Mouse (Mus musculus) CH12F3 (cell line): ENCODE measurements around the gene Slc5a4a.

Experiments
- in situ Hi-C: fragments of 300-500 bp; cut with MboI; formaldehyde crosslinking; loops from 2 replicates; pipeline ENCODE4 v1.14.3; 2020; ENCODE audit warnings: low sequenced_read_pairs

The Slc5a4a gene

GRCm38 (mm10) chr10:76217056-76217455 lies 69.8 kb downstream of the Slc5a4a start:
- in situ Hi-C loops: no loop called here

- in situ Hi-C loops: no loop called here
Observed at GRCm38 (mm10) chr10:76218240-76218639, 71.0 kb downstream of the Slc5a4a start.

GRCm38 (mm10) chr10:76225944-76226343 lies 78.7 kb downstream of the Slc5a4a start:
- in situ Hi-C loops: no loop called here

GRCm38 (mm10) chr10:76229627-76230026 lies 82.4 kb downstream of the Slc5a4a start:
- in situ Hi-C loops: no loop called here

GRCm38 (mm10) chr10:76237341-76238225 lies 90.3 kb downstream of the Slc5a4a start, which contains the start of gene Prmt2:
Prmt2 (minus strand) TSS chr10:76237865.
- in situ Hi-C loops: no loop called here
